Mouse (Mus musculus): ENCODE measurements around the gene Gm45717. TPM values are rescaled to one million over a fixed set of nuclear protein-coding genes. Genes with fewer than 3 reads are reported as not detected.

Gene Gm45717
- polyA plus RNA-seq, 1 experiment from 2014 or later = 0.31 TPM

DNA sequence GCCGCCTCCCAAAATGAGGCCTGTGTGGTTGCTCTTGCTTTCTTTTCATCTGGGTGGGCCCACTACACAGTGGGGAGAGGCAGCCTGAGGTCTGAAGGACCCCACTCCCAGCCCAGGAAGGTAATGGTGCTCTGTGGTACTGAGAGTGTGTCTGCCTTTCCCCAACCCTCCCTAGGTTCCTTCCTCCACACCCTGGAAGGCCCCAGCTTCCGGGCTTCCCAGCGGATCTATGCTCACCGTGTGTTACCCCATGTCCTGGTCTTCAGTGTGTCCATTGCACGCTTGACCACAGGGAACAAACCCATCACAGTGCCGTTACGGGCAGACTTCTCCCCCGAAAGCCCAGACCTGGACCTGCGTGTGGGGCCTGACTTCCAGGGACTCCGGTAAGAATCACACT, 12.9 kb downstream of the Gm45717 start:
- H3K9me3 ChIP-seq (ENCODE audit: low read length) = no peaks in the 10 kb centered on the region
- no peak overlapping the region for H3K4me3 ChIP-seq (ENCODE audit: low read depth, low read length)
- no peak for TF ChIP-seq CTCF (IDR thresholded peaks at IDR 0.05)
- no peak for TF ChIP-seq EP300 (IDR thresholded peaks at IDR 0.05)
- peak overlapping the region; percentile 57; the same call in 1 of the 2 replicates for H3K4me2 ChIP-seq (replicated peaks; ENCODE audit: low read depth, low read length)
- H3K9ac ChIP-seq (replicated peaks; ENCODE audit: low read depth) = no peak overlapping the region; the same call in 1 of the 2 replicates
- 81% methylated on average over 10 of the region's 10 CpGs for WGBS
- peak overlapping the region; percentile 93 for H3K27ac ChIP-seq (ENCODE audit: low read length)
- no peaks in the 10 kb centered on the region for H3K27me3 ChIP-seq (replicated peaks; ENCODE audit: insufficient read depth, low read length)
- no peak for ATAC-seq
- peaks cover 13% of the 10 kb centered on the region; the same call in 1 of the 2 replicates for H3K36me3 ChIP-seq (ENCODE audit: insufficient read depth, low read length)
- peaks cover 13% of the 10 kb centered on the region; the same call in 1 of the 2 replicates for H3K4me1 ChIP-seq (ENCODE audit: insufficient read depth, low read depth, low read length)
- DNase-seq (ENCODE audit: low spot score) = no peak

DNA sequence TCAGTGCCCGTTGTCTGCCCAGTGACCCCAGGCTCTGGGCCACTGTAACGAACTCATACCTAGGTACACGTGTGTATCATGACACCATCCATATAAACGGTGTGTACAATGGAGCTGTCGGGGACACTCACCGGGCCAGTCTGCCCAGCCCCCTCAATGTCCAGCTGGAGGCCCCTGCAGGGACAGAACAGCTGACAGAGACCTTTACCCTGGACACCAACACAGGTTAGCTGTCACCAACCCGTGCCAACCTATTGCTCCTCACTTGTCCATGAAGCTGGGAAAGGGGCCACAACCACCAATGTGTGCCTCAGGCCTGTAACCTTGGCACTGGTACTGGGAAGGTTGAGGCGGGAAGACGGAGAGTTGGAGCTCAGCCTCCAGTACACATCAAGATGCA, 13.4 kb downstream of the Gm45717 start:
- WGBS = 35% methylated on average over 9 of the region's 9 CpGs
- H3K36me3 ChIP-seq (ENCODE audit: insufficient read depth, low read length) = peaks cover 13% of the 10 kb centered on the region; the same call in 1 of the 2 replicates
- TF ChIP-seq CTCF (IDR thresholded peaks at IDR 0.05) (no peak), EP300 (IDR thresholded peaks at IDR 0.05) (no peak)
- DNase-seq (ENCODE audit: low spot score) = peak; percentile 41
- H3K27ac ChIP-seq (ENCODE audit: low read length) = peak overlapping the region; percentile 93
- H3K4me1 ChIP-seq (ENCODE audit: insufficient read depth, low read depth, low read length) = peaks cover 13% of the 10 kb centered on the region; the same call in 1 of the 2 replicates
- no peak for ATAC-seq
- H3K4me2 ChIP-seq (replicated peaks; ENCODE audit: low read depth, low read length) = peak overlapping the region; percentile 57
- H3K9me3 ChIP-seq (ENCODE audit: low read length) = no peaks in the 10 kb centered on the region
- peak overlapping the region; percentile 43 for H3K9ac ChIP-seq (replicated peaks; ENCODE audit: low read depth)
- peak overlapping the region; percentile 51; the same call in 1 of the 2 replicates for H3K4me3 ChIP-seq (ENCODE audit: low read depth, low read length)
- H3K27me3 ChIP-seq (replicated peaks; ENCODE audit: insufficient read depth, low read length) = no peaks in the 10 kb centered on the region

DNA sequence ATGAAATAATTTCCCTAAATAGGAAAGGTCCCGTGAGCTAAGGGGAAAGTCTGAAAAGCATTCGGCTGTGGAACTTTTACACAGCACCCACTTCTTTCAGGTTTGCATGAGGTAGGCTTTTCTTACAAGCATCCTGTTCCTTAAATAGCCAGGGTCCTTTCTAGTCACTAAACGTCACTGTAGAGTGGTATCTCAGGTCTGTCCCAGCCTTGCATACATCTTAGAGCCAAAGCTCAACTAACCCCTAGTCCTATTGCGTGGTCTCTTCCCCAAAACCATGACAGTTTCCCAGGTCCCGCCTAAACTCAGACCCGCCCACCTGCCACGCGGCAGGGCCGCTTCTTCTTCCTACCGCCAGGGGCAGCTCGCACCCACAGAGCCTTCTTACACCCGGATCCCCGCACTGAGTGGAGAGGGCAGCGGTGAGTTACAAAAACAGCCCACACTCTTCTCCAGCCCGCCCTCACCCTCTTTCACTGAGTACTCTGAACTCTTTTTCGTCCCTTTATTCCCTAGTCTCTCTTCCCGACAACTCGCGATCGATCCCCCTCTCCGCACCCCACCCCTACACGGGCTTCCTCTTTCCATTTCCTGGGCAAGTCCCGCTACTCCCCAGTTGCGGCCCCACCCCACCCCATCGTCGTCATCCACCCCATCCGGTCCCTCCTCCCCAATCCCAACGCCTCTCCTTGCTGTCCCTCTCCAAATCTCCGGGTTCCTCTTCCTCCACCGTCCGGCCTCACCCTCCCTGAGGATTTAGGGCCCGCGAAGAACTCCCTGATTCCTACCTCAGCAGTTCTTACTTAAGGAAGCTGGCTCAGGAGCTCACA, 14.3 kb downstream of the Gm45717 start, which contains the start of gene Pgghg:
TSS of gene Pgghg (plus strand) at position 170 of the 830 bp plus-strand sequence.
- peak within 1 kb of the TSS; percentile 43 for H3K9ac ChIP-seq (replicated peaks; ENCODE audit: low read depth)
- peak within 1 kb of the TSS; percentile 57 for H3K4me2 ChIP-seq (replicated peaks; ENCODE audit: low read depth, low read length)
- WGBS = 2% methylated on average over 30 of the region's 33 CpGs
- peak within 1 kb of the TSS; percentile 51 for H3K4me3 ChIP-seq (ENCODE audit: low read depth, low read length)
- ATAC-seq = peak; percentile 84
- H3K4me1 ChIP-seq (ENCODE audit: insufficient read depth, low read depth, low read length) = peaks cover 13% of the 10 kb centered on the region; the same call in 1 of the 2 replicates
- no peaks in the 10 kb centered on the region; the same call in 1 of the 2 replicates for H3K27me3 ChIP-seq (replicated peaks; ENCODE audit: insufficient read depth, low read length)
- peak; percentile 96 for DNase-seq (ENCODE audit: low spot score)
- peak within 1 kb of the TSS; percentile 93 for H3K27ac ChIP-seq (ENCODE audit: low read length)
- TF ChIP-seq EP300 (IDR thresholded peaks at IDR 0.05) (peak; percentile 71), CTCF (IDR thresholded peaks at IDR 0.05) (peak; percentile 95)
- H3K36me3 ChIP-seq (ENCODE audit: insufficient read depth, low read length) = peaks cover 13% of the 10 kb centered on the region; the same call in 1 of the 2 replicates
- H3K9me3 ChIP-seq (ENCODE audit: low read length) = no peaks in the 10 kb centered on the region

DNA sequence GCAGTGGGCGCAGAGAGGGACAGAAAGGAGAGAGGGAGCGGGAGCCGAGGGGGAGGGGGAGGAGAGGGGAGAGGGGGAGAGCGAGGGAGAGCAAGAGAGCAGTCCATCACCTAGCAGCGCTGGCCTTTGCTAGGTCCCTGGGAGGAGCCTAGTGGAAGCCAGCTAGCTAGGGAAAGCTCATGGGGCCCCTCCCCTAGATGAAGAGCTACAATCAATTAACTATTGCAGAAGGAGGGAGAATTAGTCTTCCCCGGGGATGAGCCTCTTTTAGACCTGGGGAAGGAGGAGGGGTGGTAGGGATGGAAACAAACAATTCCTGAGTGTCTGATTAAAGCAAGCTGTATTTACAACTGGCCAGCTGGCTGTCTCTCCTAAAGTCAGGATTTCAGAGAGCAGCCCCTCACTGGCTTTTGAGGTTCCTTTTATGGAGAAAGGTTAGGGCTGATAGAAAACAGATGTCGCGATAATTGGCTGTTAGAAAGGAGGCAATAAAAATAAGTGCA, 16.0 kb downstream of the Gm45717 start:
- Histone ChIP-seq H3K9ac (replicated peaks; ENCODE audit: low read depth) (no peak overlapping the region), H3K4me1 (ENCODE audit: insufficient read depth, low read depth, low read length) (peaks cover 13% of the 10 kb centered on the region; the same call in 1 of the 2 replicates), H3K9me3 (ENCODE audit: low read length) (no peaks in the 10 kb centered on the region), H3K36me3 (ENCODE audit: insufficient read depth, low read length) (no peaks in the 10 kb centered on the region), H3K4me2 (replicated peaks; ENCODE audit: low read depth, low read length) (0 out of 2 replicates have a peak overlapping the region, but pooled peaks have one; percentile 22), H3K4me3 (ENCODE audit: low read depth, low read length) (no peak overlapping the region), H3K27ac (ENCODE audit: low read length) (peak overlapping the region; percentile 34), H3K27me3 (replicated peaks; ENCODE audit: insufficient read depth, low read length) (no peaks in the 10 kb centered on the region; the same call in 1 of the 2 replicates)
- DNase-seq (ENCODE audit: low spot score) (peak; percentile 93), ATAC-seq (peak; percentile 59)
- WGBS = 14% methylated on average over 8 of the region's 8 CpGs
- TF ChIP-seq EP300 (IDR thresholded peaks at IDR 0.05) = peak; percentile 39; the same call in 1 of the 2 replicates
- TF ChIP-seq CTCF (IDR thresholded peaks at IDR 0.05) = no peak

DNA sequence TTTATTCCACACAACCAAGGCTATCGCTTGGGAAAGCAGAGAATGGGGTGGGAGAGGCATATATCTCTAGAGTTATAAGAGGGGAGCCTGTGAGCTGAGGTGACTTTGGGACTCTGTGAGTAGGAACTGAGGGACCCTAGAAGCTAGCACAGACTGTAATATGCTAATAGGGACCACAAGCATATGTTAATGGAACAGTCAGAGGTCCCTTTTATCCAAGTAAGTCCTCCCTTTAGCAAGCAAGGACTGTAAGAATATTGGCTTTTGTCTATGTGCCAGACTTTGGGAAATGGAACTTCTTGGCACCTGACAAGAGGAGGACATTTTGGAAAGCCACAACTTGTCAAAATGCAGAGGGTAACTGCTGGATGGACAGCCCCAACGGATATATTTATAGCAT, 16.8 kb downstream of the Gm45717 start:
- WGBS = 29% methylated on average over 2 of the region's 2 CpGs
- ATAC-seq (no peak), DNase-seq (ENCODE audit: low spot score) (peak; percentile 19)
- no peaks in the 10 kb centered on the region; the same call in 1 of the 2 replicates for H3K27me3 ChIP-seq (replicated peaks; ENCODE audit: insufficient read depth, low read length)
- no peak overlapping the region for H3K4me3 ChIP-seq (ENCODE audit: low read depth, low read length)
- no peak overlapping the region for H3K9ac ChIP-seq (replicated peaks; ENCODE audit: low read depth)
- H3K27ac ChIP-seq (ENCODE audit: low read length) = peak overlapping the region; percentile 34
- H3K4me1 ChIP-seq (ENCODE audit: insufficient read depth, low read depth, low read length) = peaks cover 13% of the 10 kb centered on the region; the same call in 1 of the 2 replicates
- no peaks in the 10 kb centered on the region for H3K36me3 ChIP-seq (ENCODE audit: insufficient read depth, low read length)
- no peak for TF ChIP-seq CTCF (IDR thresholded peaks at IDR 0.05)
- no peak for TF ChIP-seq EP300 (IDR thresholded peaks at IDR 0.05)
- H3K9me3 ChIP-seq (ENCODE audit: low read length) = no peaks in the 10 kb centered on the region
- no peak overlapping the region for H3K4me2 ChIP-seq (replicated peaks; ENCODE audit: low read depth, low read length)

DNA sequence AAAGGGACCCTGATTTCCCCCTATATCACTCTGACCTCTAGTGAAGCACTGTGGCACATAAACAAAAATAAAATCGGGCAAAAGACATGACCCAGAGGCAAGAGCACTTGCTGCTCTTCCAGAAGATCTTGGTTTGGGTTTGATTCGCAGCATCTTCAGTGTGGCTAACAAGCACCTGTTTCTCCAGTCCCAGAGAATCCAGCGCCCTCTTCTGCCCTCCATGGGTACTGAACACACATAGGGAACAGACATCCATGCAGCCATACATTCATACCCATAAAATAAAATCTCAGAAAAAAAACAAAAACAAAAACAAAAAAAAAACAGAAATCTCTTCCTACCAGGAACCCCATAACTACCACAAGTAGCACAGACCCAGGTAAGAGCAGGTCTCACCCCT, 17.3 kb downstream of the Gm45717 start:
- H3K9ac ChIP-seq (replicated peaks; ENCODE audit: low read depth) = no peak overlapping the region
- H3K9me3 ChIP-seq (ENCODE audit: low read length) = no peaks in the 10 kb centered on the region
- H3K4me2 ChIP-seq (replicated peaks; ENCODE audit: low read depth, low read length) = no peak overlapping the region
- no peaks in the 10 kb centered on the region; the same call in 1 of the 2 replicates for H3K27me3 ChIP-seq (replicated peaks; ENCODE audit: insufficient read depth, low read length)
- TF ChIP-seq CTCF (IDR thresholded peaks at IDR 0.05) (peak; percentile 58), EP300 (IDR thresholded peaks at IDR 0.05) (no peak)
- ATAC-seq (no peak), DNase-seq (ENCODE audit: low spot score) (no peak)
- peaks cover 12% of the 10 kb centered on the region; the same call in 1 of the 2 replicates for H3K4me1 ChIP-seq (ENCODE audit: insufficient read depth, low read depth, low read length)
- no peaks in the 10 kb centered on the region for H3K36me3 ChIP-seq (ENCODE audit: insufficient read depth, low read length)
- no peak overlapping the region for H3K27ac ChIP-seq (ENCODE audit: low read length)
- H3K4me3 ChIP-seq (ENCODE audit: low read depth, low read length) = no peak overlapping the region
- WGBS = 42% methylated on average over 3 of the region's 3 CpGs

All from lung, postnatal 0 days (tissue).